Mouse (Mus musculus) liver, adult 2 months (tissue): ENCODE results near the gene Cfap97d2.

Source experiments
- CTCF ChIP-seq: fragments of 200-500 bp; IDR thresholded peaks from 2 replicates; pipeline ENCODE4 v1.5.1; 2011; ENCODE audit warnings: low read depth, low read length, control low read depth
- POLR2A ChIP-seq: fragments of 200-500 bp; IDR thresholded peaks from 2 replicates; pipeline ENCODE4 v1.6.1; 2011; ENCODE audit warnings: low read length, control low read depth; ENCODE audit not compliant: insufficient read depth; ENCODE audit errors: extremely low read depth

GRCm38 (mm10) chr8:13702755-13703154 is 2.9 kb upstream of the Cfap97d2 start:
- TF ChIP-seq CTCF = no peak
- no peak for TF ChIP-seq POLR2A
